Mouse (Mus musculus): ENCODE results near the gene Tlr4.

GRCm38 (mm10) chr4:66869919-66870318 is 42.5 kb downstream of the Tlr4 start:
- TF ChIP-seq CTCF (IDR thresholded peaks at IDR 0.05), result no peak
- TF ChIP-seq EP300 (IDR thresholded peaks at IDR 0.05), result no peak
